Mouse (Mus musculus) stomach, embryonic 16.5 days (tissue): ENCODE data around the gene Dmrt1. TPM values are rescaled to one million over a fixed set of nuclear protein-coding genes. Genes with fewer than 3 reads are reported as not detected.
A peak's percentile ranks its signal among the peaks of the same experiment; 100 is the strongest.

ENCODE experiments used
- ATAC-seq: fragments of 200-750 bp; cut with Nextera tagmentation; 2 replicates; pipeline ENCODE4 v1.8.0; 2017; ENCODE audit warnings: moderate number of reproducible peaks, moderate TSS enrichment; ENCODE audit not compliant: insufficient read depth, low FRiP score
- H3K27ac ChIP-seq: fragments of 300-500 bp; sonication (generic); 2 replicates; pipeline ENCODE4 v1.5.1; 2014; ENCODE audit warnings: low read length
- H3K27me3 ChIP-seq: fragments of 300-500 bp; sonication (generic); 2 replicates; pipeline ENCODE4 v1.6.1; 2014; ENCODE audit warnings: low read length, control low read depth, mixed read lengths; ENCODE audit not compliant: control insufficient read depth, insufficient read depth
- H3K36me3 ChIP-seq: fragments of 300-500 bp; sonication (generic); 2 replicates; pipeline ENCODE4 v1.6.1; 2014; ENCODE audit warnings: low read length; ENCODE audit not compliant: control insufficient read depth, insufficient read depth
- H3K4me1 ChIP-seq: fragments of 300-500 bp; sonication (generic); 2 replicates; pipeline ENCODE4 v1.6.1; 2014; ENCODE audit warnings: low read length, control low read depth, mixed read lengths; ENCODE audit not compliant: control insufficient read depth, insufficient read depth
- H3K4me2 ChIP-seq: fragments of 300-500 bp; sonication (generic); 2 replicates; pipeline ENCODE4 v1.6.1; 2014; ENCODE audit warnings: low read depth, low read length, mixed read lengths
- H3K4me3 ChIP-seq: fragments of 300-500 bp; sonication (generic); replicated peaks from 2 replicates; pipeline ENCODE4 v1.5.1; 2014; ENCODE audit warnings: mild to moderate bottlenecking, low read length
- H3K9ac ChIP-seq: fragments of 300-500 bp; sonication (generic); 2 replicates; pipeline ENCODE4 v1.6.1; 2014; ENCODE audit warnings: low read length
- H3K9me3 ChIP-seq: fragments of 300-500 bp; sonication (generic); replicated peaks from 2 replicates; pipeline ENCODE4 v1.6.1; 2016; ENCODE audit warnings: low read length, control low read depth; ENCODE audit not compliant: control insufficient read depth
- WGBS: fragments of 180-500 bp; shearing (Covaris S2); extraction: QIAGEN DNeasy Blood & Tissue Kit; methylation state at CpG from one replicate; pipeline ENCODE4 v1.1.7; 2014; 5-methylcytosine and 5-hydroxymethylcytosine counted together
- polyA plus RNA-seq: library from polyadenylated mRNA; unstranded; fragments of >200 nt; fragmentation: Nextera tagmentation; extraction: Ambion mirVana; gene quantifications from 2 replicates; pipeline ENCODE4 v1.2.1, GENCODE M21; 2015

The Dmrt1 gene
- polyA plus RNA-seq, 1 experiment from 2014 or later: not detected

DNA sequence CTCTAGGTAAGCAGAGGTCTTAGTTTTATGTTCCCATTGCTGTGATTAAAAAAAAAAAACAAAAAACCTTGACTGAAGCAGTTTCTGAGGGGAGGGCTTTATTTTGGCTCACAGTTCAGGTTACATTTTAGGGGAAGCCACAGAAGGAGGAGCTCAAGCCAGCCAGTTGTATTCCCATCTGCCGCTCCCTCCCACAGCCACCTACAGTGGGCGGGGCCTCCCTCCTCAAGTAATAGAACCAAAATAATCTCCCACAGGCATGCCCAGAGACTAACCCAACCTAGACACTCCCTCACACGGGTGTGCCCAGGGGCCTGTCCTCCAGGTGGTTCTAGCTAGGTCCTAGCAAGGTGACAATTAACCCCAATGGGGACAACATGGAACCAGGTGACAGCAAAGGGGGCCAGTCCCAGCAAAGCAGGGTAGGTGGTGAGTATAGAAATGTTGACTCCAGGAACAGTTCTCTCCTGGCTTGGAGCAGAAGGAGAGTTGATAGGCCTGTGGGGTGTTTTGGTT is 92.4 kb downstream of the Dmrt1 start:
- H3K4me3 ChIP-seq: no peak overlapping the region
- peaks cover 62% of the 10 kb centered on the region for H3K27me3 ChIP-seq
- H3K4me1 ChIP-seq: no peaks in the 10 kb centered on the region
- no peaks in the 10 kb centered on the region for H3K36me3 ChIP-seq
- H3K9ac ChIP-seq: no peak overlapping the region
- WGBS: 65% methylated on average over 3 of the region's 3 CpGs
- ATAC-seq: no peak
- no peak overlapping the region for H3K4me2 ChIP-seq
- 0 out of 2 replicates have a peak, but pooled peaks cover 3% of the 10 kb centered on the region for H3K9me3 ChIP-seq
- H3K27ac ChIP-seq: no peak overlapping the region

DNA sequence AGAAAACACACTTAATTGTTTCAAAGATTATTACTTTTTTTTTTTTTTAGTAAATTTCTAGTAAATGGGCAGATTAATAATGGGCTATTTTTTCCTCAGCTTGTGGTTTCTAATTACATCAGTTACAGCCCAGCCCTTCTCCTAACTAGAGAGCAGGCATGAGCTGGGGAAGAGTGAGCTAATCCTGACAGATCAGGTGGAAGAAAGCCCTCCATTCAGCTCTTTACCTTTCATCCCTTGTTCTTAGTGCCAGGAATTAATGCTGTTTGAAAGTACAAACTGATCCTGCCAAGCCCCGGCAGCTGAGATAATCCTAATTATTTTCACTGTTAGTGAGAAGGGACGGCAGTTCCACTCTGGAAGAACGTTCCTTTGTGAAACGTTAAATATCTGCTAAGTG is 93.2 kb downstream of the Dmrt1 start:
- H3K4me3 ChIP-seq: no peak overlapping the region
- no peak for ATAC-seq
- WGBS: 6% methylated on average over 4 of the region's 4 CpGs
- no peaks in the 10 kb centered on the region for H3K36me3 ChIP-seq
- H3K9me3 ChIP-seq: 0 out of 2 replicates have a peak, but pooled peaks cover 3% of the 10 kb centered on the region
- peaks cover 70% of the 10 kb centered on the region for H3K27me3 ChIP-seq
- no peak overlapping the region for H3K4me2 ChIP-seq
- no peaks in the 10 kb centered on the region for H3K4me1 ChIP-seq
- H3K27ac ChIP-seq: no peak overlapping the region
- no peak overlapping the region for H3K9ac ChIP-seq

DNA sequence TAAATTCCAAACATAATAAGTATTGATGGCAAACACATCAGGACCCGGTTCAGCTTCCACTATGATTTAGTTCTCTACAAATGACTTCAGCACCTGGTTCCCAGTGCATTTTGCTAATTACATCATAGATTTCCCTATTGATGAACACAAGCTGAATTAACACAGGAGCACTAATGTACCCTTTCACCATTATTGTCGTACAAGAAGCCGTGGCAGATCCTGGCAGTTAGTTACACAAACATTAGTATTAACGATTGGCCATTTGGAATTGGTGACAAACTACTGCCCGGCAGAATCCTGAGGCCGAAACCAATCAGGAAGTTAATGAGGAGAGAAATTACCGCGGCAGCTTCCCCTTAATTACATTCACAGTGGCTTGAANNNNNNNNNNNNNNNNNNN is 96.5 kb downstream of the Dmrt1 start:
- H3K27me3 ChIP-seq: peaks cover 87% of the 10 kb centered on the region
- ATAC-seq: no peak
- H3K9ac ChIP-seq: no peak overlapping the region
- H3K4me1 ChIP-seq: peaks cover 8% of the 10 kb centered on the region; the same call in 1 of the 2 replicates
- no peaks in the 10 kb centered on the region for H3K36me3 ChIP-seq
- no peak overlapping the region for H3K4me3 ChIP-seq
- WGBS: 10% methylated on average over 8 of the region's 8 CpGs
- H3K27ac ChIP-seq: no peak overlapping the region
- H3K9me3 ChIP-seq: 0 out of 2 replicates have a peak, but pooled peaks cover 3% of the 10 kb centered on the region
- no peak overlapping the region for H3K4me2 ChIP-seq

GRCm38 (mm10) chr19:25607461-25608205 is 102.2 kb downstream of the Dmrt1 start:
- H3K4me1 ChIP-seq: peaks cover 23% of the 10 kb centered on the region
- no peak overlapping the region for H3K27ac ChIP-seq
- H3K4me3 ChIP-seq: no peak overlapping the region
- WGBS: 1% methylated on average over 21 of the region's 21 CpGs
- H3K4me2 ChIP-seq: no peak overlapping the region
- H3K9ac ChIP-seq: no peak overlapping the region
- no peaks in the 10 kb centered on the region for H3K9me3 ChIP-seq
- peaks cover 85% of the 10 kb centered on the region for H3K27me3 ChIP-seq
- H3K36me3 ChIP-seq: no peaks in the 10 kb centered on the region
- ATAC-seq: no peak

GRCm38 (mm10) chr19:25608206-25608580 is 102.8 kb downstream of the Dmrt1 start:
- H3K9ac ChIP-seq: no peak overlapping the region
- H3K4me3 ChIP-seq: no peak overlapping the region
- no peak overlapping the region for H3K4me2 ChIP-seq
- peaks cover 23% of the 10 kb centered on the region for H3K4me1 ChIP-seq
- WGBS: 4% methylated on average over 7 of the region's 7 CpGs
- H3K27ac ChIP-seq: no peak overlapping the region
- H3K9me3 ChIP-seq: no peaks in the 10 kb centered on the region
- no peaks in the 10 kb centered on the region for H3K36me3 ChIP-seq
- peaks cover 85% of the 10 kb centered on the region for H3K27me3 ChIP-seq
- no peak for ATAC-seq

GRCm38 (mm10) chr19:25608961-25609850 is 103.8 kb downstream of the Dmrt1 start:
- Histone ChIP-seq H3K4me3 (no peak overlapping the region; the same call in 1 of the 2 replicates), H3K9ac (no peak overlapping the region), H3K4me2 (no peak overlapping the region), H3K9me3 (no peaks in the 10 kb centered on the region), H3K36me3 (no peaks in the 10 kb centered on the region), H3K27me3 (peaks cover 87% of the 10 kb centered on the region), H3K27ac (no peak overlapping the region), H3K4me1 (peaks cover 23% of the 10 kb centered on the region)
- ATAC-seq: no peak
- WGBS: 2% methylated on average over 33 of the region's 33 CpGs

DNA sequence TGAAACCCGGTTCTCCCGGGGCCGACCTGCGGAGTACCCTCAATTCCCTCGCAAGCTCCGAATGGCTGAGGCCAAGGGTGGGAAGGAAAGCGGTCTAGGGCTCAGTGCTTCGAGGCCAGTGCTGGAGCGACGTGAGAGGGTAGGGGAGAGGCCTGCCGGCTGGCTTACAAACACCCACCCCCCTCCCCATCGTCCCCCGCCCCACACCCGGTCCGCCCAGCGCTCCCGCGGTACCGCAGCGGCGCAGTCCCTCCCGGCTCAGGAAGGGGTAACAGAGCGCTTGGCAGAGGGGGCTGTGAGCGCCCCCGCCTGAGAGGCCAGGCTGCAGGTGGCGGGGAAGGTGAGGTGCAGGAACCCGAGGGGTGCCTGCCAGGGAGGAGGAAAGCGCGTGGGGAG is 104.6 kb downstream of the Dmrt1 start, which contains the start of gene Dmrt3:
Gene Dmrt3 (plus strand): TSS at position 287 of the 396 bp plus-strand sequence.
- H3K9ac ChIP-seq: peak within 1 kb of the TSS; percentile 38; the same call in 1 of the 2 replicates
- peak within 1 kb of the TSS; percentile 63 for H3K4me2 ChIP-seq
- ATAC-seq: 0 out of 2 replicates have a peak, but pooled peaks have one; percentile 22
- peaks cover 23% of the 10 kb centered on the region for H3K4me1 ChIP-seq
- no peaks in the 10 kb centered on the region for H3K9me3 ChIP-seq
- peak within 1 kb of the TSS; percentile 40 for H3K4me3 ChIP-seq
- no peak within 1 kb of the TSS for H3K27ac ChIP-seq
- H3K27me3 ChIP-seq: peaks cover 88% of the 10 kb centered on the region
- 0% methylated on average over 28 of the region's 29 CpGs for WGBS
- H3K36me3 ChIP-seq: no peaks in the 10 kb centered on the region

DNA sequence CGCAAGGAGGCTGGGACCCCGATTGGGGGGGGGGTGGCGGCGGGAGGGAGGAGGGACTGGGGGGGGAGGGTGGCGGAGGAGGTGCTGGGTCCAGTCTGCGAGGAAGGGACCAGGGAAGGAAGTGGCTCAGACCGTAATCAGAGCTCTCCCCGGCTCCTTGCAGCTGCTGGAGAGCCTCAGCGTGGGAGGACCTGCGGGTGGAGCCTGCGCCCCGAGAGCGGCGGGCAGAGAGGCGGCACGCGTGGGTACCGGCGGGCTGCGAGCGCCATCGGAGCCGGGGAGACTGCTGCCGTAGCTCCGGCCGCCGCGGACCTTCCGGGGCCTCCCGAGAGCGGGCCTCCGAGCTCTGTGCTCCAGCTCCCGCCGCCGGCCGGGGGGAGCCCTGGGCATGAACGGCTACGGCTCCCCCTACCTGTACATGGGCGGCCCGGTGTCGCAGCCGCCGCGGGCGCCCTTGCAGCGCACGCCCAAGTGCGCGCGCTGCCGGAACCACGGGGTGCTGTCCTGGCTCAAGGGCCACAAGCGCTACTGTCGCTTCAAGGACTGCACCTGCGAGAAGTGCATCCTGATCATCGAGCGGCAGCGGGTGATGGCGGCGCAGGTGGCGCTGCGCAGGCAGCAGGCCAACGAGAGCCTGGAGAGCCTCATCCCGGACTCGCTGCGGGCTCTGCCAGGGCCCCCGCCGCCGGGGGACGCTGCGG is 105.1 kb downstream of the Dmrt1 start:
- peak overlapping the region; percentile 38; the same call in 1 of the 2 replicates for H3K9ac ChIP-seq
- peak overlapping the region; percentile 40 for H3K4me3 ChIP-seq
- peak overlapping the region; percentile 63 for H3K4me2 ChIP-seq
- under 1% methylated on average over 66 of the region's 71 CpGs for WGBS
- H3K27ac ChIP-seq: no peak overlapping the region
- H3K4me1 ChIP-seq: peaks cover 23% of the 10 kb centered on the region
- H3K27me3 ChIP-seq: peaks cover 88% of the 10 kb centered on the region
- H3K36me3 ChIP-seq: no peaks in the 10 kb centered on the region
- 0 out of 2 replicates have a peak, but pooled peaks have one; percentile 38 for ATAC-seq
- H3K9me3 ChIP-seq: no peaks in the 10 kb centered on the region
